Mouse (Mus musculus) forebrain, embryonic 13.5 days (tissue): ENCODE data around the gene Pcolce. TPM values are rescaled to one million over a fixed set of nuclear protein-coding genes. Genes with fewer than 3 reads are reported as not detected.

ENCODE experiments used
- ATAC-seq: fragments of 200-750 bp; cut with Nextera tagmentation; 2 replicates; pipeline ENCODE4 v1.8.0; 2017
- H3K27ac ChIP-seq: fragments of 300-500 bp; sonication (generic); 2 replicates; pipeline ENCODE4 v1.5.1; 2015; ENCODE audit warnings: inconsistent platforms, mild to moderate bottlenecking, moderate library complexity
- H3K27me3 ChIP-seq: fragments of 300-500 bp; sonication (generic); 2 replicates; pipeline ENCODE4 v1.6.1; 2015; ENCODE audit warnings: mild to moderate bottlenecking, inconsistent platforms
- H3K36me3 ChIP-seq: fragments of 300-500 bp; sonication (generic); 2 replicates; pipeline ENCODE4 v1.6.1; 2015; ENCODE audit warnings: mild to moderate bottlenecking, inconsistent platforms; ENCODE audit not compliant: poor library complexity, severe bottlenecking
- H3K4me1 ChIP-seq: fragments of 300-500 bp; sonication (generic); 2 replicates; pipeline ENCODE4 v1.6.1; 2015; ENCODE audit warnings: inconsistent platforms
- H3K4me2 ChIP-seq: fragments of 300-500 bp; sonication (generic); 2 replicates; pipeline ENCODE4 v1.6.1; 2015; ENCODE audit warnings: inconsistent platforms, mild to moderate bottlenecking, moderate library complexity
- H3K4me3 ChIP-seq: fragments of 300-500 bp; sonication (generic); 2 replicates; pipeline ENCODE4 v1.5.1; 2015; ENCODE audit warnings: mild to moderate bottlenecking, inconsistent platforms
- H3K9ac ChIP-seq: fragments of 300-500 bp; sonication (generic); 2 replicates; pipeline ENCODE4 v1.6.1; 2015; ENCODE audit warnings: mild to moderate bottlenecking, inconsistent platforms
- H3K9me3 ChIP-seq: fragments of 300-500 bp; sonication (generic); replicated peaks from 2 replicates; pipeline ENCODE4 v1.6.1; 2016; ENCODE audit warnings: inconsistent platforms
- WGBS: fragments of 180-500 bp; shearing (Covaris S2); methylation state at CpG from one replicate; pipeline ENCODE4 v1.1.7; 2015; 5-methylcytosine and 5-hydroxymethylcytosine counted together
- polyA plus RNA-seq: library from polyadenylated mRNA; unstranded; fragments of >200 nt; fragmentation: Nextera tagmentation; extraction: Ambion mirVana; gene quantifications from 2 replicates; pipeline ENCODE4 v1.2.1, GENCODE M21; 2015

Gene Pcolce
- polyA plus RNA-seq, 1 experiment from 2014 or later, result 6.9 TPM

DNA sequence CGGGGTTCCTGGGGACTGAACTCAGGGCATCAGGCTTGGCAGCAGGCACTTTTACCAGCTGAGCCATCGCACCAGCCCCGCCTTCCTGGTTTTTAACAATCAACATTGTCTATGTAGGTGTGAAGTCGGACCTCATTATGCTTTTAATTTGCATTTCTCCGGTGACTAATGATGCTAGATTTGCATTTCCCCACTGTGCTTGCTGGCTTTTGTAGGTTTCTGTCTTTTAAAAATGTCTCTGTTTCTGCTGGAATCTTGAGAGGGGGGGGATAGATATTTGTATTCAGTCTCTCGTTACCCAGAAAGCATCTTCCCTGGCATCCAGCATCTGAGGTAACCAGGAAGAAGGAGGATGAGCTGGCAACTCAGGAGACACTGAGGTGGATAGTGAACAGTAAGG, 52.0 kb downstream of the Pcolce start:
- Histone ChIP-seq H3K27ac (no peak overlapping the region), H3K27me3 (peaks cover 3% of the 10 kb centered on the region), H3K4me3 (no peak overlapping the region), H3K9ac (no peak overlapping the region), H3K36me3 (peaks cover 18% of the 10 kb centered on the region), H3K9me3 (no peaks in the 10 kb centered on the region), H3K4me1 (no peaks in the 10 kb centered on the region), H3K4me2 (no peak overlapping the region)
- ATAC-seq, result no peak
- 45% methylated on average over 6 of the region's 6 CpGs for WGBS

Other genes with a start within 250 kb of the Pcolce start
- 0.08 and 0.12 TPM in 2 replicates for gene Zan, start 136.7 kb downstream of the Pcolce start, polyA plus RNA-seq
- gene Pop7, start 111.3 kb downstream of the Pcolce start, polyA plus RNA-seq, result 75.6 and 82.9 TPM in 2 replicates
- 16.1 and 17.5 TPM in 2 replicates for gene Gigyf1, start 95.2 kb downstream of the Pcolce start, polyA plus RNA-seq
- 0.35 TPM in 1 of 2 replicates, not detected in the other for gene Epo, start 80.5 kb downstream of the Pcolce start, polyA plus RNA-seq
- 483 and 508 TPM in 2 replicates for gene Gnb2, start 80.3 kb downstream of the Pcolce start, polyA plus RNA-seq
- gene Actl6b, start 60.3 kb downstream of the Pcolce start, polyA plus RNA-seq, result 144 and 174 TPM in 2 replicates
- 1.2 and 1.5 TPM in 2 replicates for gene Tfr2, start 43.9 kb downstream of the Pcolce start, polyA plus RNA-seq
- 31.1 and 31.9 TPM in 2 replicates for gene Mospd3, start 12.7 kb downstream of the Pcolce start, polyA plus RNA-seq
- 0.14 and 0.22 TPM in 2 replicates for gene Fbxo24, start 15.2 kb upstream of the Pcolce start, polyA plus RNA-seq
- 24.5 and 25.0 TPM in 2 replicates for gene Lrch4, start 15.3 kb upstream of the Pcolce start, polyA plus RNA-seq
- gene Gm20605, start 15.4 kb upstream of the Pcolce start, polyA plus RNA-seq, result 7.3 and 10.8 TPM in 2 replicates
- gene Sap25, start 27.6 kb upstream of the Pcolce start, polyA plus RNA-seq, result 7.7 and 8.3 TPM in 2 replicates
- 0.08 TPM in 1 of 2 replicates, not detected in the other for gene Irs3, start 31.9 kb upstream of the Pcolce start, polyA plus RNA-seq
- gene Agfg2, start 70.9 kb upstream of the Pcolce start, polyA plus RNA-seq, result 22.8 and 23.4 TPM in 2 replicates
- gene Nyap1, start 127.8 kb upstream of the Pcolce start, polyA plus RNA-seq, result 25.0 and 26.5 TPM in 2 replicates
- 64.3 and 71.0 TPM in 2 replicates for gene Tsc22d4, start 131.9 kb upstream of the Pcolce start, polyA plus RNA-seq
- gene Ppp1r35, start 165.1 kb upstream of the Pcolce start, polyA plus RNA-seq, result 38.3 and 45.0 TPM in 2 replicates
- 10.3 and 12.3 TPM in 2 replicates for gene Mepce, start 173.9 kb upstream of the Pcolce start, polyA plus RNA-seq
- 12.7 and 15.4 TPM in 2 replicates for gene Zcwpw1, start 174.0 kb upstream of the Pcolce start, polyA plus RNA-seq
- gene Pilra, start 222.5 kb upstream of the Pcolce start, polyA plus RNA-seq, result 0.43 and 1.3 TPM in 2 replicates
- gene Pilrb1, start 244.3 kb upstream of the Pcolce start, polyA plus RNA-seq, result not detected in 2 replicates